Mouse (Mus musculus) olfactory bulb, adult 2 months (tissue): ENCODE results near the gene 1700086D15Rik. TPM values are rescaled to one million over a fixed set of nuclear protein-coding genes. Genes with fewer than 3 reads are reported as not detected.

Experiments used
- H3K27ac ChIP-seq: fragments of 200-500 bp; 2 replicates; pipeline ENCODE4 v1.5.1; 2012; ENCODE audit warnings: low read depth, low read length; ENCODE audit not compliant: insufficient read depth
- H3K4me1 ChIP-seq: fragments of 200-500 bp; 2 replicates; pipeline ENCODE4 v1.6.1; 2012; ENCODE audit warnings: low read length; ENCODE audit not compliant: control insufficient read depth, insufficient read depth
- H3K4me3 ChIP-seq: fragments of 200-500 bp; 2 replicates; pipeline ENCODE4 v1.5.1; 2012; ENCODE audit warnings: mild to moderate bottlenecking, low read depth, low read length, moderate library complexity; ENCODE audit not compliant: insufficient read depth
- CTCF ChIP-seq: fragments of 200-500 bp; IDR thresholded peaks from 2 replicates; pipeline ENCODE4 v1.5.1; 2012; ENCODE audit warnings: low read depth, mild to moderate bottlenecking, low read length, moderate library complexity; ENCODE audit not compliant: insufficient read depth
- POLR2A ChIP-seq: fragments of 200-500 bp; IDR thresholded peaks from 2 replicates; pipeline ENCODE4 v1.6.1; 2012; ENCODE audit warnings: mild to moderate bottlenecking, low read depth, low read length, moderate library complexity; ENCODE audit not compliant: insufficient read depth
- WGBS: fragments of 180-500 bp; shearing (Covaris S2); methylation state at CpG from one replicate; pipeline ENCODE4 v1.1.7; 2018; 5-methylcytosine and 5-hydroxymethylcytosine counted together
- polyA plus RNA-seq: library from polyadenylated mRNA; stranded (reverse); fragments of >200 nt; gene quantifications from 2 replicates; pipeline ENCODE4 v1.2.4, GENCODE M21; 2012; ENCODE audit warnings: low replicate concordance; ENCODE audit not compliant: missing spikeins, insufficient read depth, insufficient read length

Gene 1700086D15Rik
- not detected in 2 replicates for polyA plus RNA-seq

DNA sequence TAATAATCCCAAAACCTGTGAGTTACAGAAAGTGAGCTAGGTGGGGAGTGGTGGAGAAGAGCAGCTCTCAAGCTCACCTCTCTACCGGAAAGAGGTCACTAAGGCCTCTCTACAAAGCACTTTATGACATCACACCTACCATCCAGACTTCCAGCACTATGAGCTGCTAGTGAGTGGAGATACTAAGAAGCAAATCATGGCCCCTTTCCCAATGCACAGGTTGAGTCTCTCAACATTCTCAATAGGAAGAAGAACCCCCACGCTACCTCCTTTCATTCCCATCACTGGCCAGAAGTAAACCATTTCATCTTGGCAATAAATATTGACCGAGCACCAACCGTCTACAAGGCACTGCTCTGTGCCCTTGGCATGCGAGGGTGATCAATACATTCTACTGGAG lies at the start of gene 1700086D15Rik:
TSS of gene 1700086D15Rik (minus strand) at position 101 of the 400 bp plus-strand sequence.
- TF ChIP-seq POLR2A, result no peak
- TF ChIP-seq CTCF, result no peak
- no peak within 1 kb of the TSS for H3K27ac ChIP-seq
- H3K4me1 ChIP-seq, result peaks cover 15% of the 10 kb centered on the region
- WGBS, result 98% methylated on average over 5 of the region's 5 CpGs
- no peak within 1 kb of the TSS for H3K4me3 ChIP-seq

DNA sequence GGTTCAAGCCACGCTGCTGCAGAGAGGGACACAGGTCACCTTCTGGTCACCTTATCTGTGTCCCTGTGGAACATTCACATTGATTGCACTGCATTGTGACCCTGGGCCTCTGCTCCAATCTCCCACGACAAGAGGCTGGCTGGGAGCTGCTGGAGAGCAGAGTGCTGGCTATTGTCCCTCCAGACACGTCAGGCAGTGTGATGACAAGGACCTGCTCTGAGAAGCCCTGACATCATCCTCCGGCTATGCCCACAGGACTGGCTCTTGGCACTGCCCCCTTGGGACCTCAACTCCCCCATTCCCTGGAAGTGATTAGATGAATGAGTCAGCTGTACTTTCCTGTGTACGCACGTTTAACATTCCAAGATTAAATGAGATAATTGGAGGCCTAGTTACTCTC lies 49.8 kb upstream of the 1700086D15Rik start:
- 65% methylated on average over 6 of the region's 6 CpGs for WGBS
- Histone ChIP-seq H3K27ac (no peak overlapping the region), H3K4me1 (no peaks in the 10 kb centered on the region; the same call in 1 of the 2 replicates), H3K4me3 (no peak overlapping the region)
- TF ChIP-seq CTCF, result no peak
- TF ChIP-seq POLR2A, result no peak

DNA sequence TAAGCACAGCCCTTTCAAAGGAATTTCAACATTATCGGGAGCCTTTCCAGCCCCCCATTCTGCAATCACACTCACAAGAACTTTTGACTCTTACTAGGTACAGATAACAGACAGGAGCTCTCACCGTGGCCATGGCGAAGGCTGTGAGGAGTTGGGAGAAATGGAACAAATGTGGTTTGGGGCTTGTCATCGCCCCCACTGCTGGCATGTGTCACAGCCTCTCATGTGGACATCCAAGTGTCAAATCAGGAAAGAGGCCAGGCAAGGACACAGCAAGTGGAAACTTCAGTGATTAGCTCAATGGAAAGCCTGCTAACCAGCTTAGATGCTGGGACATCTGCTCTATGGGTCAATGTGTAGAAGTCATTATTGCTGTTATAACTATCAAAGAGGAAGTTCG lies 45.6 kb upstream of the 1700086D15Rik start:
- Histone ChIP-seq H3K4me3 (no peak overlapping the region), H3K4me1 (no peaks in the 10 kb centered on the region; the same call in 1 of the 2 replicates), H3K27ac (no peak overlapping the region)
- 85% methylated on average over 5 of the region's 5 CpGs for WGBS
- TF ChIP-seq POLR2A, result no peak
- TF ChIP-seq CTCF, result no peak

DNA sequence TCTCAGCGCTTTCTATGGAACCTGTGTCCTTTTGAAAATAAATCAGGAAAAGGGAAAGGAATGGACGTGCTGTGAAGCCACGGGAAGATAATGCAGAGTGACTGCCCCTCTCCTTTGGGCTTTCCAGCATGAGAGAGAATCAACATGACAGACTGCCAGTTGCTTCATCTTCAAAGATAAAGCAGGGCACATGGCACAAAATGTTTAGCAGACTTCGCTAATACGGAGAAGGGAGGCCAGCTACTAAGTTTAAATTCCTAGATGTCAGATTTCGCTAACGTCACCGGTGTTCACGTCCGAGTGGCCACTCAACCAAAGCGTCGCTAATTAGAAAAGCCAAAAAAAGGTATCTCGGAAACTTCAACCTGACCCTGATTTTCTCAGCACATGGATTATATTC lies 45.0 kb upstream of the 1700086D15Rik start:
- no peak for TF ChIP-seq CTCF
- no peak for TF ChIP-seq POLR2A
- H3K4me1 ChIP-seq, result no peaks in the 10 kb centered on the region; the same call in 1 of the 2 replicates
- 84% methylated on average over 13 of the region's 13 CpGs for WGBS
- no peak overlapping the region for H3K4me3 ChIP-seq
- H3K27ac ChIP-seq, result no peak overlapping the region

DNA sequence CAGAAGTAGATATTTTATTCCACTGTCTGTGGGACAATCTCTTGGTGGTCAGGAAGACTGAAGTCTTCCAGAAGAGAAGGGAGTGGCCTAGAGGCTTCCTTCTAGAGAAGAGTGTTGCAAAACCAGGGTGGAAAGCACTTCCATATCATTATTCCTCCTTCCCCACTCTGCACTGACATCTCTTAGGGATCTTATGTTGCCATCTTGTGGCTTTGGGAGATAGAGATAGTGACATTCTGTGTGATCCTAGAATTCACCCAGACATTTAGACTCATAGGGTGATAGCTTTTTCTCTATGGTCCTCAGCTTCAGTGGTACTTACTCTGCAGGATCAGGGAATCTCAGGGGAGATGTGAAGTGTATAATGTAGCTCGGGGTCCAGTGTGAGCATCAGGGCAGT lies 43.3 kb upstream of the 1700086D15Rik start:
- WGBS, result 95% methylated on average over 1 of the region's 1 CpGs
- H3K4me3 ChIP-seq, result no peak overlapping the region
- H3K4me1 ChIP-seq, result no peaks in the 10 kb centered on the region
- TF ChIP-seq POLR2A (no peak), CTCF (no peak)
- no peak overlapping the region for H3K27ac ChIP-seq

DNA sequence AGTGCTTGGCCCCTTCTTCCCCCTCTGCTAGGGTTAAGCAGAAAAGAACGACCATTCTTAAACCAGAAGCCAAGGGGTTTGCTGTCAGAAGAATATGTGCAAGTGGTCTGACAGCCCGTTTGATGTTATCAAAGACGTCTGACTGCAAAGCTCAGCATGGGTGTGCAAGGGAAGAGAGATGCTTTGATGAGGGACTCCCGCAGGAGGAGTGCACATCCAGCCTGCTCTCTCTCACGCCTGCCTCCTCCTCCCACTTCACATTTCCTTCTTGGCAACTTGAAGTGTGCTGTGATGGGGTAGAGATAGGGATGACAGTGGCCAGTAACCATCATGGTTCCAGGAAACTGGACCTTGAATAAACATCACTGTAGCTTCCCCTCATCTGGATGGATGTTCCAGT lies 42.5 kb upstream of the 1700086D15Rik start:
- TF ChIP-seq POLR2A (no peak), CTCF (no peak)
- 51% methylated on average over 5 of the region's 5 CpGs for WGBS
- no peak overlapping the region for H3K27ac ChIP-seq
- H3K4me3 ChIP-seq, result no peak overlapping the region
- no peaks in the 10 kb centered on the region for H3K4me1 ChIP-seq

DNA sequence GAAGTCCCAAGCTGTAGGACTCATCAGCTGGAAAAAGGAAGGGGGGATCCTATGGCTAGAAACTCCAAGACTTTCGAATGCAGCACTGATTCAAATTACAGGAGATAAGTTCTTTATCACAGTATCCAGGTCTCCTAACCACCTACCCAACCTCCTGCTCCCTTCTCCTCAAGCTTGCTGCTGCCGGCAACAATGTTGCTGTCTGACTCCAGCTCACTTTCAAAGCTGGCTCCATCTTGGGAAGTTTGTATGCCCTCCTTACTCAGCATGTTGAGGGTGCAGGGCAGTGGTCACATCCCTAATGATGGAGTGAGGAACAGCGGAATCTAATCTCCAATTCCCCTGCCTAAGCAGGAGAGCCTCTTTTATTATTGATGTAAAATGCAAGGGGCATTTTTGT lies 38.3 kb upstream of the 1700086D15Rik start:
- 84% methylated on average over 3 of the region's 3 CpGs for WGBS
- no peak overlapping the region for H3K27ac ChIP-seq
- TF ChIP-seq CTCF (no peak), POLR2A (no peak)
- no peak overlapping the region for H3K4me3 ChIP-seq
- H3K4me1 ChIP-seq, result no peaks in the 10 kb centered on the region

DNA sequence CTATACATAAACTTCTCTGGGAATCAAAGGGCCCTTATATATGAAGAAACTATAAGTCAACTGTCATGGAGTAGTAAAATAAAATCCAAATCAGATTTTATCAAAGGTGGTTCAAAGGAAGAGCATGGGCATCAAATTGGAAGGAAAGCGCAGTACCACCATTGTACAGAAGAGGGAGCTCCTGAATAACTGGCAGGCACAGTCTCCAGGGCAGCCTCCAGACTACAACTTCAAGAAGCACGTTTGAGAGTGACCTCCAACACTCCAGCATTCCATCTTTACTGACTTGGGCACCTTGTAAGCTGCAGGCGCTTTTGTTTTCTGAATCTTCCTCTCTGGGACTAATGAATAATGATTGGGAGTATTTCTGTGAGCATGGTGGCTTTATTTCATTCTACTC lies 37.6 kb upstream of the 1700086D15Rik start:
- Histone ChIP-seq H3K27ac (no peak overlapping the region), H3K4me3 (no peak overlapping the region), H3K4me1 (no peaks in the 10 kb centered on the region)
- WGBS, result 6% methylated on average over 3 of the region's 3 CpGs
- peak; percentile 41; the same call in 1 of the 2 replicates for TF ChIP-seq CTCF
- no peak for TF ChIP-seq POLR2A

DNA sequence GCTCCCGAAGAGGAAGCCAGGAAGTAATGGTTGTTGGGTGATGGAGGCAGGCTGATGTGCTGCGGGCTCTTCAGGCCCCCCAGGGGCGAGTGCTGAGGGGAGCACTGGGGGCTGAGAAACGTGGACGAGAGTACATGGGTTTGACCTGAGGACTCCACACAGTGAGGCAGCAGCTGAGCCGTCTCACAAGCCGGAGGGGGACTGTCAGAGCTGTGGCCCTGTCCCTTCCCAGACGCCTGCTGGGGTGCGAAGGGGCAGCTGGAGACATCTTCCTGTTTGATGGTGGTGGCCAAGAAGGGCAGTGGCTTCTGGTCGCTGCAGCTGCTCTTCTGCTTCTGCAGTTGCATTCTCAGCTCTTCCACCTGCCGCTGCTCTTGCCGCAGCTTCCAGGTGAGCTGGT lies 27.3 kb upstream of the 1700086D15Rik start:
- WGBS, result 84% methylated on average over 12 of the region's 12 CpGs
- no peaks in the 10 kb centered on the region for H3K4me1 ChIP-seq
- no peak overlapping the region for H3K27ac ChIP-seq
- no peak for TF ChIP-seq POLR2A
- no peak for TF ChIP-seq CTCF
- H3K4me3 ChIP-seq, result no peak overlapping the region

DNA sequence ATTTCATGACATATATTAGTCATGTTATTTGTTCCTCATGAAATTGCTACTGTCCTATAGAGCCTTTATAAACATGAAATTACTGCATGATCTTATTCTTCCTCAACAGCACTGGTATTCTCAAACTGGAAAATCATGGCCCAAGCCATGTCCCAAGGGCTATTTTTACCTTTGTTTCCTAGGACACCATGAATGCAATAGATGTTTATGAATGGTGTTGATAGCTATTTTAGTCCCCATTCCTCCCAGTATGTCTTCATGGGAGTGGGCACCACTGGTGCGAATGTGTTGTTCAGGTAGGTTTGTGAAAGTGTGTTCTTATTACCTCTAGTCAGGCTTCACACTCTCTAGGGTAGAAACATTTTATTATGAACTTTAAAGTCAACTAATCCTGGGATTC lies 25.4 kb upstream of the 1700086D15Rik start:
- 95% methylated on average over 1 of the region's 1 CpGs for WGBS
- no peaks in the 10 kb centered on the region for H3K4me1 ChIP-seq
- TF ChIP-seq POLR2A (no peak), CTCF (no peak)
- H3K27ac ChIP-seq, result no peak overlapping the region
- no peak overlapping the region for H3K4me3 ChIP-seq
